Comparison of ENCODE assay signal across 10 mouse cellular contexts in the genomic region with DNA sequence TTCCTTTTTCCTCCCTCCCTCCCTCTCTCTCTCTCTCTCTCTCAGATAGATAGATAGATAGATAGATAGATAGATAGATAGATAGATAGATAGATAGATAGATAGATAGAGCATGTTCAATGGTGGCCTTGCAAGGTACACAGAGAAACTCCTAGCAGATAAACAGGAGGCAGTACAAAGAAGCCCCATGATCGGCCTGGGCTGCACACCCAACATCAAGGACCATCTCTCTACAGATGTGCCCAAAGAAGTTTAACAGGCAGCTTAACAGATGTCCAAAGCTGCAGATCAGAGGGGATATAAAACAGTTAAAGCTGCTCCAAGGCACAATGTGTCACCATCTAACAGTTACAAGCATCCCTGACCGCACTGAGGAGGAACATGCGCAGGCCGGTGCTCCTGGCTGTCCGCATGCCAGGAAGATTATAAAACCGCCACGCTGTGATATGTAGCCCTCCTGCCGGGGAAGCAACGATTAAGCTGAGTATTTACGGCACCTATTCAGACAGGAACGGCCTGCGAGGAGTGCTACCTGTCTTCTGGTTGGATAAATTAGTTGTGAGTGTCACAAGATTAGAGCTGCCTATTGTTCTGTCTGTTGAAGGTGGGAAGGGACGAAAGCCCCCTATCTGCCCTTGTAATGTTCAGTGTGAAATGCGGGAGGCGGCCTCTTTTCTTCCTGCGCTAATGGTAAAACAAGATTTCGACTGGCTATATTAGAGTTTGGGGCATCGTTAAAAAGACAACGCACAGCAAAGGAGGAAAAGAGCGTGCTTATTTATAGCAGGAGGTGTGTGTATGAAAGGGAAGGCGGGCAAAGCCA.
DNase-seq lines count a peak whose midpoint lies in the region; ATAC-seq and TF ChIP-seq lines count a peak whose summit lies in the region.
"Had no signal": no experiment of that assay in that cellular context is flagged by ENCODE, and none has a peak within 500 bp of the region (broad histone marks: within the 10 kb centered on the region; RNA-seq: fewer than 3 reads in every experiment).

No protein-coding gene starts in this region.

- no peaks in the 10 kb centered on the region for H3K36me3 ChIP-seq in heart, embryonic 16.5 days (ENCODE audit: control insufficient read depth, insufficient read depth)
- H3K36me3 ChIP-seq in forebrain, embryonic 13.5 days (ENCODE audit: poor library complexity, severe bottlenecking), result no peaks in the 10 kb centered on the region
- no peaks in the 10 kb centered on the region for H3K36me3 ChIP-seq in midbrain, embryonic 12.5 days
- H3K36me3 ChIP-seq: G1E; liver, embryonic 13.5 days had no signal

- no peak overlapping the region for H3K9ac ChIP-seq in heart, embryonic 16.5 days (ENCODE audit: low read length)
- H3K9ac ChIP-seq in forebrain, embryonic 13.5 days, result no peak overlapping the region
- no peak overlapping the region for H3K9ac ChIP-seq in midbrain, embryonic 12.5 days (replicated peaks)
- H3K9ac ChIP-seq: liver, embryonic 13.5 days had no signal

- no peak for TF ChIP-seq CTCF in brain, embryonic 14.5 days (IDR thresholded peaks at IDR 0.05; ENCODE audit: borderline replicate concordance, extremely low read depth, insufficient read depth, insufficient read length)

- H3K4me2 ChIP-seq in heart, embryonic 16.5 days (ENCODE audit: low read depth, low read length), result peak overlapping the region; percentile 50; the same call in 1 of the 2 replicates
- peak overlapping the region; percentile 42 for H3K4me2 ChIP-seq in forebrain, embryonic 13.5 days
- peak overlapping the region; percentile 34 for H3K4me2 ChIP-seq in midbrain, embryonic 12.5 days (replicated peaks)
- H3K4me2 ChIP-seq: liver, embryonic 13.5 days had no signal

- H3K4me1 ChIP-seq in heart, embryonic 16.5 days (ENCODE audit: control insufficient read depth, insufficient read depth, low read length), result peaks cover 3% of the 10 kb centered on the region; the same call in 1 of the 2 replicates
- H3K4me1 ChIP-seq in forebrain, embryonic 13.5 days, result peaks cover 9% of the 10 kb centered on the region
- H3K4me1 ChIP-seq in midbrain, embryonic 12.5 days, result peaks cover 6% of the 10 kb centered on the region
- H3K4me1 ChIP-seq: liver, embryonic 13.5 days had no signal

- no peaks in the 10 kb centered on the region for H3K9me3 ChIP-seq in heart, embryonic 16.5 days (replicated peaks; ENCODE audit: control insufficient read depth, low read length)
- H3K9me3 ChIP-seq in forebrain, embryonic 13.5 days (replicated peaks), result no peaks in the 10 kb centered on the region
- H3K9me3 ChIP-seq in midbrain, embryonic 12.5 days, result no peaks in the 10 kb centered on the region
- H3K9me3 ChIP-seq: G1E; liver, embryonic 13.5 days had no signal

- no peak overlapping the region for H3K4me3 ChIP-seq in heart, embryonic 16.5 days (ENCODE audit: low read length)
- 0 out of 2 replicates have a peak overlapping the region, but pooled peaks have one; percentile 7 for H3K4me3 ChIP-seq in forebrain, embryonic 13.5 days
- 0 out of 2 replicates have a peak overlapping the region, but pooled peaks have one; percentile 9 for H3K4me3 ChIP-seq in midbrain, embryonic 12.5 days
- H3K4me3 ChIP-seq: liver, embryonic 13.5 days had no signal

- H3K27me3 ChIP-seq in heart, embryonic 16.5 days (ENCODE audit: control insufficient read depth, insufficient read depth, low read length), result peaks cover 3% of the 10 kb centered on the region; the same call in 1 of the 2 replicates
- peaks cover 33% of the 10 kb centered on the region for H3K27me3 ChIP-seq in forebrain, embryonic 13.5 days
- H3K27me3 ChIP-seq in midbrain, embryonic 12.5 days, result no peaks in the 10 kb centered on the region

- no peak for DNase-seq in heart, adult 8-10 months (ENCODE audit: low spot score)
- DNase-seq in brain, embryonic 14.5 days (ENCODE audit: low read depth), result peak; percentile 75
- no peak for DNase-seq in T-cell, adult 2 months (ENCODE audit: low spot score)
- no peak for DNase-seq in right cerebral cortex, postnatal 4 days
- no peak for DNase-seq in spleen, postnatal 14 days (ENCODE audit: low spot score in 2 of 2)
- DNase-seq: liver, embryonic 13.5 days had no signal

- no peak for TF ChIP-seq POLR2A in brain, embryonic 14.5 days (IDR thresholded peaks at IDR 0.05; ENCODE audit: borderline replicate concordance, extremely low read depth, insufficient read depth, insufficient read length, poor library complexity, severe bottlenecking)

- ATAC-seq in heart, embryonic 16.5 days (replicated peaks; ENCODE audit: extremely low read depth, insufficient read depth, low FRiP score), result no peak
- peak; percentile 59 for ATAC-seq in forebrain, embryonic 13.5 days
- no peak for ATAC-seq in midbrain, embryonic 12.5 days (ENCODE audit: low FRiP score, low read depth)

- 22% methylated on average over 21 of the region's 21 CpGs for WGBS in heart, embryonic 16.5 days
- WGBS in forebrain, embryonic 13.5 days, result 15% methylated on average over 21 of the region's 21 CpGs
- WGBS in midbrain, embryonic 12.5 days, result 34% methylated on average over 21 of the region's 21 CpGs

- no peak overlapping the region for H3K27ac ChIP-seq in heart, embryonic 16.5 days (ENCODE audit: low read length)
- H3K27ac ChIP-seq in forebrain, embryonic 13.5 days, result no peak overlapping the region
- H3K27ac ChIP-seq in midbrain, embryonic 12.5 days (replicated peaks), result no peak overlapping the region
- H3K27ac ChIP-seq: liver, embryonic 13.5 days had no signal
